Mouse (Mus musculus) c-Kit-positive CD71-positive TER-119-positive erythroid progenitor cells, embryonic 14.5 days (primary cell): Measurements from ENCODE around the gene Gsc2.
"Not testable (repeated sequence)": the region's sequence is repeated elsewhere in the genome, so short reads cannot be mapped to it uniquely, and the experiment has no call there.

Source experiments
- DNase-seq: peaks from one replicate; pipeline ENCODE4 v3.0.0-alpha.2; 2013; ENCODE audit warnings: low spot score

Gsc2 gene

DNA sequence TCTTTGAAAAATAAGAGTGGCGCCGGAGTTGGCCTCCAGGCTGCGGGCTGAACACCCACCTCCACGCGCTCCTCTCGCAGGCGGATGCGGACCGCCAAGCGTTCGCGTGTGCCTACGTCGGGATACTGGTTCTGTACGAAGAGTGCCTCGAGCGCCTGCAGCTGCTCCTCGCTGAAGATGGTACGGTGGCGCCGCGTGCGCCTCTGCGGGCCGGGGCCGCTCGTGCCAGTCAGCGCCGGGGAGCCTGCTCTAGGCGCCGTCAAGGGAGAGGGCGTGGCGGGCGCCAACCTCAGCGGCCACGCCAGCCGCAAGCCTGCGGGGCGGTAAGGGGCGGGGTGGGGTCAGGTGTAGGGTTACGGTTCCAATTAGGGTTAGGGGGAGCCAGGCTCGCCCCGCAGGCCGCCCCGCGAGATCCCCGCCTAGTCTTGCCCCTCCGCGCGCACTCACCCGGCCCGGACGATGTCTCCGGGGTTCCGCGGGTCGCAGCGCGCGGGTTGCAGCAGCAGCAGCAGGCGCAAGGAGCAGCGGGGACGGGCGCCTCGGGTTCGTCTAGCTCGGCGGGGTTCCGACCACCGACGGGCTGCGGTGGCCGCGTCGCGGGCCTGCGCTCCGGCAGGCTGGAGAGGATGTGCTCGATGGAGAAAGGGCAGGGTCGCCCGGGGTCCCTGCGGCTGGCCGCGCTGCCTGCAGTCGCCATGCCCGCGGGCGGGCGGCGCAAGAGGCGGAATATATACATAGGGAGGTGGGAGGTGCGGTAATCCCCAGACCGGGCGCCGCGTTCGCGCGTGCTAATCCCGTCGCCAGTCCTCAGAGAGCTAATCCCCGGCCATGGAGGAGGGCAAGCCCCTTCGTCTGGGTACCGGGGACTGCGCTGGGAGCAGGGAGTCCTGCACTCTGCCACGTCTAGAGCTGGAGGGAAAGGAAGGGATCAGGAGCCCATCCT lies at the start of gene Gsc2:
Gene Gsc2, minus strand, starts transcription at position 753 of the 943 bp plus-strand sequence.
- no peak for DNase-seq

DNA sequence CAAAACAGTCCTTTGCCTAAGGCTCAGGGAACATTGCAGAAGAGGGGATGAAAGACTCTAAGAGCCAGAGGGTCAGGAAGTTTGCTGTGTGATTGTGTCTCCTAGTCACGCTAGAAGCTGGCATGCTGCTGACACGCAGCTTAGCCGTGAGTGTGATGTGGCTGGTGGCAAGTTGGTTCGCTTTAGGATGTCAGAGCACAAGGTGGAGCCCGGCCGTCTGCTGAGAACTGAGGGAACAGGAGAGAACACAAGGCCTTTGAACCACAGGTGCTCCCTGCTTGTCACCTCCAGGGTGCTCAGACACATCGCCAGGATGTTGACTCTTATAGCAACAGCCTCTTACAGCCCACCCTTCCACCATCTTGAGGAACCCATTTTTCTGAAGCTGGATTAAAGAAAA lies 47.2 kb upstream of the Gsc2 start:
- DNase-seq, result no peak

DNA sequence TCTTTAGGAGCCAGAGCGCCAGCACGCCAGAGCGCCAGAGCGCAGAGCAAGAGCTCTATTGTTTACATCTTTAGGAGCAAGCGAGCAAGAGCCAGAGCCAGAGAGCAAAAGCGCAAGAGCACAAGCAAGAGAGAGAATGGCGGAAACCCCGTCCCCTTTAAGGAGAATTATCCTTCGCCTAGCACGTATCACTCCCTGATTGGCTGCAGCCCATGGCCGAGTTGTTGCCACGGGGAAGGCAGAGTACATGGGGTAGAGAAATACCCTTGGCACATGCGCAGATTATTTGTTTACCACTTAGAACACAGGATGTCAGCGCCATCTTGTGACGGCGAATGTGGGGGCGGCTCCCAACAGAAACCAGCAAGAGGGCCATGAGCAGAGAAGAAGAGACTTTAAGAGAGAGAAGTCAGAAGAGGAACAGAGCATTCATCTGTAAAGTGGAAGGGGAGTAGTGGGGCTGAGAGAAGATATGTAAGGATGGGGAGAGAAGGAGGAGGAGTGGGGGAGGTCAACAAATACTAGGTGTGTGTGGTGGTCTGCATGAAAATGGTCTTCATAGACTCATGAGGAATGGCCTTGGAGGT lies 41.3 kb upstream of the Gsc2 start:
- DNase-seq, result not testable (repeated sequence)

DNA sequence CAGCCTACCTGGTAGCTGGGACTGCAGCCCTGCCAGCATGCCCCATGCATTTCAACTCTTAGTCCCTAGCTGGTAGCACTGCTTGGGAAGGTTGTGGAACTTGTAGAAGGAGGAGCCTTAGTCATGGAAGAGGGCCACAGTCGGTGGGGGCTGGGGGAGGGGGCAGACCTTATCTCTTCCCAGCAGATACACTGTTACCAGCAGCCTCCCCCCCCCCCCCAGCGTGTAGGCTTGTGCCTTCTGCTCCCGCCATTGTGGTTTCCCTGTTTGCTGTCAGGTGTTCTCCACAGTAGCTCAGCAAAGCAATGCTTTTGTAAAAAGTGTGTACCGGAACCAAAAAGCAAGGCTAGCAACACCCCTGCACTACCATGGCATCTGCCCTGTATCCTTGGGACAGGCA lies 36.8 kb upstream of the Gsc2 start:
- DNase-seq, result no peak

DNA sequence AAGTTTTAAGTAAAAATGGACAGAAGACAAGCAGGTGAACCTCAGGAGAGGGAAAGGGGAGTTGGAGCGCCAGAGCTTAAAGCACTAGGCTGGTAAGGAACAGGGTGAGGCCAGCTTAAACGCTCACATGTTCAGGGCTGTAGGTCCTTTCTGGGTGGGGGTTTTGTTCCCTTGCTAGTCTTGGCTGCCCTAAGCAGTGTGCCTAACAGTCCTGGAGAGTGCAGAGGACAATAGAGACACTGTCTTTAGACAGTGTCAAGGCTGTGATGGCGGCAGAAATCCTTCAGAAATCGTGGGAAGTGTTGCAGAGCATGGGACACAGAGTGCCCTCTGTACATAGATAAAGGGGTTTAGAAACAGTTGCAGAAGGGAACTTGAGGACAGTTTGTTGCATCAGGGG lies 35.2 kb upstream of the Gsc2 start:
- DNase-seq, result no peak

DNA sequence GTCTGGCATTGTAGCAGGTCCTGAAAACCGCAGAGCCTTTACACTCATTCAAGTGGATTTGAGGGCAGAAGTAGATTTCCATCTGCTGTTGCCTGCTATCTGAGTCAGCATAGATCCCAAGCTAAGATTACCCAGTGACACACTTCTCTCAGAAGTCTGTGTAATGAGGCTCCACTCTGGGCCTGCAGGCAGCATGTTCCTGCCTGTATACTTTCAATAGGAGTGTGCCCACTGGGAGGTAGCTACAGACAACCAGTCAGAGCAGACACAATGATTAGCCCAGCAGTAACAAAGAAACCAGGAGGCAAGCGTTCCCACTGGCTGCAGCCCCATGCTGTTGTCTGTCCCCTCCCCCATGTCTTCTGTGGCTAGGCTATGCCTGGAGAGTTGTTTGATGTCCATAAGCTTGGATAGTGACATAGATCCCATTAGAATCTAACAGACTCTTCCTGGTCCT lies 34.6 kb upstream of the Gsc2 start:
- DNase-seq, result no peak

DNA sequence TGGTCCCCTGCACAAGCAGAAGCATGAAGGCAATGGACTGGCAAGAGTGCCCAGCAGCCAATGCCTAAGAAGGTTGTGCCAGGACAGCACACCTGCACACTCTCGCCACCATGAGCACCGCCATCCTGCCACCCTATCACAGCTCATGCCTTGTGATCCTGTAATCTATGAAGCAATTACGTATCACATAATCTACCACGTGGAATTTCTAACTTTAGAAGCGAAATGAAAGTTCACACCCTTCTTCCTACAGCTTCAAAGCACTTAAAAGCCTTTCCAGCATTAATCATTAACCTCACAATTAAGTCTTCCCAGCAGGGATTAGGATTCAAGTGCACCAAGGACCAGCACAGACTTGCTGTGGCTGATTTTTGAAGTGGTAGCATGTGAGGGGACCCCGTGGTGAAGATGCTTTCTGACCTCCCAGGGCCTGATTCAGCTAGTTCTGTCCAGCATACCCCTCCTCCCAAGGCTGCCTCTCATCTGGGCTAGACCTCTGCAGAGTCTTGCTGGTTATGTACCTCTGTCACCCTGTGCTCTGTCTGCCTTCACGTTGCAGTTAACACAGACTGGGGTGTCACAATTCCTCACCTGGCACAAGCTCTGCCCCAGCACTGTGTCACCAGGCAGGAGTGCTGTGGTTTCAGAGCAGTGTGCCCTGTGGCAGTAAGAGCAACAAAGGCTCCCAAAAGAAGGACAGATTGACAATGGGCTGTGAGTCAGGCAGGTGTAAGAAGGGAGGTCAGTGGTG lies 30.4 kb upstream of the Gsc2 start:
- no peak for DNase-seq

DNA sequence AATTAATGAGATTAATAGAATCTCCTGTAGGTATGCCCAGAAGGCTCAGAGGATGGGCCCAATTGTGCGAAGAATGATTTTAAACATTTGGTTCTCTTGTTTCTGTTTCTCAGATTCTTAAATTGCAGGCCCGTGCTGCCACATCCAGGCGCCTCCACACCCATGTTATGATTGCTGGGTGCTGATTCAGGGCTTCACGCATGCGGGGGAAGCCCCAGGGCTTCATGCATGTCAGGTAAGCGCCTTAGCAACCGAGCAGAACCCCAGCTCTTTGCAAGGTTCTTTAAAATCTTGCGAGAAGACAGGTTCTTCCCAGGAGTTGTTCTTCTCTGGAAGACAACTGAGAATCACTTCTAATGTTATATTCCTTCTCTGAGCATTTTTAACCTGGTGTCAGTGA lies 28.6 kb upstream of the Gsc2 start:
- DNase-seq, result no peak

DNA sequence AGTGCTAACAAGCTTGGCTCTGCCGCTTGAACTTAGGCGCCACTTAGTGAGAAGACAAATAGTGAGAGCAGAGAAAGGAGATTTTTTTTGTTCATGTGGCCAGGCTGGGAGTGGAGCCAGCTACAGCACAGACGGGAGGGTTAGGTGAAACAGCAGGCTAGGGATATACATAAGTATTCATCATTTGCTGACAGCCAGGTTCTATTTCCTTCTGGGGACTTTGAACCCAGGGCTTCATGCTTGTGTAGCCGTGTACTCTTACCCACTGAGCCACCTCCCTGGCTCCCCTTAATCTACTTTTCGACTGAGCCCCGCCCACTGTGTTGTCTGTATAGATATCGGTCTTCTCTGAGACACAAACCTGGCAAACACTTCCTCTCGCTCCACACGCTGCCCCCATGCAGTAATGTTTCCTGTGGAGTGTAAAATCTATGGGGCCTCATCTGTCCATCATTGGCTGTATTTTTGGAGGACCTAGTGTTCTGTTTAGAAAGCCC lies 24.4 kb upstream of the Gsc2 start:
- DNase-seq, result peak; percentile 76

DNA sequence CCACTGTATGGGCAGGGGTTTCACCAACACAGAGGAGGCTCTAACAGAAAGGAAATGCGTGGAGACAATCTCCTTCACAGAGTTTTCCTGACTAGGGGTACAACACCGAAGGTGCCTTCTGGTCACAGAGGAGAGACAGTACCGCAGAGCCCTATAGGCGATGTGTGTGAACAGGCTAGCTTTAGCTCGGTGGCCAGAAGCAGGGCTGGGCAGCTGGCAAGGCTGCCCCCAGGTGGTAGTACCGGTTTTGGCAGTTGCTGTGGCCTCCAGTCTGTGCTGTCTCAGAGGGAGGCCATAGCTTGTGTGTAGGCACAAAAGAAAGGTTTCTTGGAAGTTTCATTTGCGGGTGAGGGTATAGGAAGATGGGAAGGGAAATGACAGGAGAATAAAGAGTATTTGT lies 24.0 kb upstream of the Gsc2 start:
- peak; percentile 75 for DNase-seq

DNA sequence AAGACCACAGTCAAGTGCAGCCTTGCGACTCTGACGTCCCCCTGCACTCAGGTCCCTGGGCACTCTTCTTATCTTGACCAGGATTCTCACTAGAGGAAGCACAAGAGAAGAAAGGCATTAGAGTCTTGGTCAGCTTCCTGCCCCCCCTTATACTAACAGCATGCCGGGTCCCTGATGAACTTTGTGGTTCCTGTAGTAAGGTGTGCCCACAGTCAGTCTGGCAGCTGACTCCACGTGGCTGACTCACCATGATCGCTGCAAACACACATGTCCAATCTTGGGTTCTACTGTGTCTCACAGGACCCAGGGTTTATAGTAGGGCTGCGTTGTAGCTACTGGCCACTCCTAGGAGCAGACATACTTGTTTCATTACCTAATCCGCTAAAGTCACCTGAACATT lies 23.3 kb upstream of the Gsc2 start:
- no peak for DNase-seq

DNA sequence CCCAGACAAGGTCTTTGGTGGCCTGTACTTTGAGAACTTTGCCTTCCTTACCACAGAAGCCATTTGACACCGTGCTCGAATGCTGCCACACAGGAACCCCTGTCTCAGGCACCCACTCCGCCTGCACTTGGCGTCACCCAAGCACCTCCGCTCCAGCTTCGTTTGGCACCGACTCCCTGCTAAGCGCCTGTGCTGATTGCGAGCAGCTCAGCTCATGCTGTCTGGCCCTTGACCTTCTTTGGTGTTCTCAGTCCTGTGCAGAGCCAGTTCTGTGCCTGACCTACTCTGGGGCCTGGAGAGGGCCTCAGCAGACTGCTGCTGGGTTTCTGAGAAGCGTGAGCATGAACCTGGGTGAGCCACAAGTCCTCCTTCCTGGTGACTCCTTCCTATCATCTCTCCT lies 21.9 kb upstream of the Gsc2 start:
- no peak for DNase-seq

DNA sequence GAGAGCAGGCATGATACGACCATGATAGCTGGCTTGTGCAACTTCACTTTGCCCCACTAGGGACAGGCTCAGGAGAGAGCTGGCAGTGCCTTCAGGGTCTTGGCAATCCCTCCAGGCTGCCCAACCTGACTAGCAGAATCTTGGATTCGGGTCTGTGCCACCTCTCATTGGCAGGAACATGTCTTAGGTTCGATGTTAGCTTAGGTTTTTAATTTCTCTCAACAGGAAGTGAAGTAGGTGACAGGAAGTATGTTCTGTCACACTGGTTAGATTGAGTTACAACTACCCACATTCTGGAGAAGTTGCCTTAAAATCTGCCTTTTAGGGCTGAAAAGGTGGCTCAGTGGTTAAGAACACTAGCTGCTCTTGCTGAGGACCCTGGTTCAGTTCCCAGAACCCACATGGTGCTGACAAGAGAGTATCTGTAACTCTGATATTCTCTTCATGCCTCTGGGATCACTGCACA lies 19.6 kb upstream of the Gsc2 start:
- DNase-seq, result no peak

DNA sequence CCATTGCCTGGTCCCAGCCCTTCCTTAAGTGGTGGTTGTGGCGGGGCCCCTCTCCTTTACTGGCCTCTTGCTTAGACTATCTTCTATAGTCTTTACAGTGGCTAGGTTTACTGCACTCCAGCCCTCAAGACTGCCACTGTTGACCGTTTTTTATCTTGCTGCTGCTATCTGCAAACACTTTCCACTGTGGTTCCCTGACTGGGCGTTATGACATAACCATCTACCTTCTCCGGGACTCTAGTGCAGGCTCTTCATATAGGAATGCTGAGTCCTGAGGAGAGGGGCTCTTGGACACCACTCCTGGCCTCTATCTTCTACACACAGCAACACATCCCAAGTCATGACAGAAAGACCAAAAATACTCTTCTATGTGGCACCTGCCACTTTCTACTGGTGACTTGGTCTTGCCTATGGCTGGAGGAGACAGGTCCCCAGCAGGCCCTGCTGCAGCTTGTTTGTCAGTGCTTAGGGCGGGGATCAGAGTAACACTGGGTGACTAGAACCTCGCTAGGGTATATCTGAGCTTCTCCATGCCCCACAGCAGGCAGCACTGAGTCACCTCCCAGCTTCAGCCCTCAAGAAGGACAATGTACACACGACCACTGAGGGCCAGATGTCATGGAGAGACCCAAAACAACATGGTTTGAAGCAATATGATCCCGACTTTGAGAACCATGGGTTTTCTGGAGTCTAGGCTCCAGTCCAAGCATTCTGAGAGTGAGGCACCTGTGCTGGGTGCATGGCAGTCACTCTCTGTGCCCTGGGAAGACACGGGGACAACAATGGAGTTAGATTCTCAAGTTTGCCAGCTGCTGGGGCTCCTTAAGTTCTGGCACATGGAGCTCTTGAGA lies 19.0 kb upstream of the Gsc2 start:
- DNase-seq, result no peak

DNA sequence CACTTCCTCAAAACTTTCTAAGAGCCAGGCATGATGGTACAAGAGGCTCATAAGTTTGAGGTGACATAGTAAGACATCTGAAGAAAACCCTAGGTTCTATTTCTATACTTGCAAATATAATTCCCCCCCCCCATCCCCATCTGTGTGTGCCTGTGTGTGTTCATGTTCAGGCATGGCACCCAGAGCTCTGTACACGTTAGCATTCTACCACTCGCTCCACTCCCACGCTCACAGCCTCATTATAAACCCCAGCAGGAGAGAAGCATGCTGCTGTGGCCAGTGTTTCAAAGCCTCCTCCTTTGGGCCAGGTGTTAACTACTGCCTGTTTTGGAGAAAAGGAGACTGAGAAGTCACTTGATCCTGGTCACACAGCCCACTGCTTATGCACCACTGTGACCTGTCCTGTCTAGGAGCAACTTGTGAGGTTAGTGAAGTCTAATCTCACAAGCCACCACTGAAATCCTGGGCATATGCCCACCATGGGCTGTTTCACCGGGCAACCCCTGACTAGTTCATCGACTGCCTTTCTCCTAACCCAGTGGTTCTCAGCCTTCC lies 17.1 kb upstream of the Gsc2 start:
- DNase-seq, result no peak

DNA sequence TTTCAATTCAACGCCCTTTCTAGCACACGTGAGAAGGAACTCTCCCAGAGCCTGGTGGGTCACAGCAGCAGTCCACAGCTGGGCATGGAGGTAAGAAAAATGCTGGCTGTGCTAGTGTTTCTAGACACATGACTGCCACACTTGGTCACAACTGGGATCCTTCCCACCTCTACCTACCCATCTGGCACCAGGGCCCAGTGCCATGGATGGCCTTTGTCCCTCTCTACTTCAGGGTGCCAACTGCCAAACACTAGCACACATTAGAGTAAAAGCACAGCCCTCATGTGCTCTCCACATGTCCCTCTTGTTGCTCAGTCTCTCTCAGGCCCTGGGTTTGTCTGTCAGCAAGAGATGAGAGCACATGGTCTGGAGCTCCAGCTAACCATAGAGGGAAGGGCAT lies 14.8 kb upstream of the Gsc2 start:
- DNase-seq, result no peak

DNA sequence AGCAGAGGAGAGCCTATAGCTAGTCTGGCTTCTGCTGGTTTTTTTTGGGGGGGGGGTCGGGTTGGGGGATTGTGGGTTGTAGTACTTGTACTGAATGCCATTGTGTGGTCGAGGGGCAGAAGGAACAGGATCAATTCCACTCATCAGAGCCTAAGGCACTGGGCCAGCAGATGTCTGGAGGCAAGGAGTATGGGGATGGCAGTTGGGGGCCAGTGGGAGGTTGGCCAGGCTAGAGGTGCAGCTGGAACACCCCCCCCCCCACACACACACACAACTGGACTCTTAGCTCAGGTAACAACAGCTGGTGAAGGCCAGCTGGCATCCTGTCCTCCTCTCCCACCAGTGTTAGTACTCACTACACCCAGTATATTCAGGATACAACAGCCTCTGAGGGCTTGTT lies 14.4 kb upstream of the Gsc2 start:
- DNase-seq, result no peak

DNA sequence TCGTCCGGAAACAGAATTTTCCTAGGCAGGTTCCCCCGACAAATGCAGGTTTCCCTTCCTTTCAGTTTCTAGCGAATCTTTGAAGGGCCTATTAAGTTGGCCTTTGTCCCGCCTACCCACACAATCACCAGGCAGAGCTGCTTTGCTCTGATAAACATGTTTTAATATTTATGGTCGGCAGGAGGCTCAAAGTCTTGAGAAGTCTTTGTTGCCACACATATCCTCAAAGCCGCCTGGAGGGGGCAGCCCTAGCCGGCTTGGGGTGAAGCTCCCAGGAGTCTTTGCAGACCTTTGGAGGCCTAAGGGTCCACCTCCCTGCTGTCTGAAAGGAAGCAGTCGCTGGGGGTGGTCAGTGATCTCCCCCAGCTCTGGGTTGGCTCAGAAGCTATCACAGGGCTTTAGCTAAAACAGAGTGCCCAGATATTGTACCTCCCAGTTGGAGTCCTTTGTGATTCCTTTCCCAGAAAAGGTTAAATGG lies 13.8 kb upstream of the Gsc2 start:
- DNase-seq, result peak; percentile 85

DNA sequence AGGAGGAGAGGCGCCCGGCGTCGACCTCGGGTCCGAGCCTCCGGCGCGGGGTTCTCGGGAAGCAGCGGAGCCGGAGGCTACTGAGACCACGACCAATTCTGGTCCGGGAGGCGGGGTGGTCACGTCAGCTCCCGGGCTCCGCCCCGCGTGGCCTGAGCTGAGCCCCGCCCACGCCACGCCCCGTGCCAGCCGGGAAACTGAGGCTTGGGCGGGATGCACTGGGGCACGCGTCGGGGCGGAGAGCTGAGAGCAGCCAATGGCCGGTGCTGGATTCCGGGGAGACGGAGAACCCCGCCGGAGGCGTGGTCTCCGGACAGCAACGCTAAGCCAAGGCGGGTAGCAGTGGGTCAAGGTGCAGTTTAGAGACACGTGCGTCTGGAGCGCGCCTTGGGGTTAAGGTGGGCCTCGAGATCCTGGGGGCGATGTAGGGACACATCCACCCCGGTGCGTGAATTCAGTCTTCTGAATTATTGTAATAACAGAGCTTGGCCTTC lies 13.3 kb upstream of the Gsc2 start, which contains the start of gene Slc25a1:
Gene Slc25a1, minus strand, starts transcription at position 133 of the 494 bp plus-strand sequence.
- DNase-seq, result peak; percentile 83

DNA sequence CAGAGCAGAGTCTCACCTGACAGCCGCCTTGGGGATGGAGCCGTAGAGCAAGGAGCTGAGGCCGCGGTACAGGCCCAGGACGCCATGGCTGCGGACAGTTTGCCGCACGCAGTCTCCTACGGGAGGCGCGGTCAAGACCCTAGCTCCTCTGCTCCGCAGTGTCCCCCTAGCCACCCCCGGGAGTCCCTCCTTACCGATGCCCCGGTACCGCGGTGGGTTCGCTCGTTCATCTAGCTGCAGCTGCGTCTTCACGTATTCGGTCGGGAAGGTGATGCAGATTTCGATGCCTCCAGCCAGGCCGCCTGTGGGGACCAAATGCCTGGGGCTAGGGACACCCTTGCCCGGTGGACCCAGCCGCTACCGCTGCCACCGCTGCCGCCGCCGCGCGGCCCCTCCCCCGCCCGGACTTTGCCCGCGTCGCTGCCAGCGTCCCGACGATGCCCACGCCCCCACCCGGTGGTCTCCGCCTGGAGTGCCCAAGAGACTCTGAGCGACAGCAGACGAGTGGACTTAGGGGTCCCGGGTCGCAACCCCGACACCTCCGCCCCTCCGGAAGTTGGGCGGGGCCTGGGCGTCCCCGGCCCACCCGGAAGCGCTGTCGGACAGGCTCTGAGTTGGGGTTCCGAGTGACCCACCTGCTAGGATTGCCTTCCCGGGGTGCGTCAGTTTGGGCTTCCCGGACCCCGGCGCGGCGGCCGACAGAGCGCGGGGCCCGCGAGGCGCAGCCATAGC lies 12.7 kb upstream of the Gsc2 start:
- no peak for DNase-seq
